Mouse (Mus musculus) embryo, embryonic 9.5 days (tissue): ENCODE data around the gene Lrrfip2.

Experiments used
- DNase-seq: peaks from one replicate; pipeline ENCODE4 v3.0.0-alpha.2; 2017; ENCODE audit errors: extremely low spot score

The Lrrfip2 gene

DNA sequence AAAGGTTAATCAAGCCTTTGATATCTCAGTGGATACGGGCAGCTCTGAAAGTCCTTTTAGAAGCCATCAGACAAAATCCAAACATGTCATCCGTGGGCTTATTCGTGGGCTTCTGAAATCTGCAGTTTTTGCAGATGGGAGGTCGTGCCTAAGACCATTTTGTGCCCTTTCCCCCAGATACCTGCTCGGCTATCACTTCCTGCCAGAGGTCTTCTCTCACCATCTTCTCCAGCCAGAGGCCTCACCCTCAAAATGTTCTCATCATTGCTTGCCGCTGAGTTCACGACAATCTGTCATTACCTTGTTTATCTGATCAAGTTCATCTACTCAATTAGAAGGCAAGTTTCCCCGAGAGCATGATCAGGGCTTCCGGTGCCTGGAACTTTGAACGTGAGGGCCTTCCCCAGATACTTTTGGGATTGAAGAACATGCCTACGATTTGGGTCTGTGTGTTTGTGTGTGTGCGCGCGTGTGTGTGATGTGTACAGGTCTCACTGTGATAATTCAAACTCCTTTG, at the start of gene Lrrfip2:
Gene Lrrfip2 (plus strand): TSS at position 467 of the 517 bp plus-strand sequence.
- DNase-seq, result no peak

DNA sequence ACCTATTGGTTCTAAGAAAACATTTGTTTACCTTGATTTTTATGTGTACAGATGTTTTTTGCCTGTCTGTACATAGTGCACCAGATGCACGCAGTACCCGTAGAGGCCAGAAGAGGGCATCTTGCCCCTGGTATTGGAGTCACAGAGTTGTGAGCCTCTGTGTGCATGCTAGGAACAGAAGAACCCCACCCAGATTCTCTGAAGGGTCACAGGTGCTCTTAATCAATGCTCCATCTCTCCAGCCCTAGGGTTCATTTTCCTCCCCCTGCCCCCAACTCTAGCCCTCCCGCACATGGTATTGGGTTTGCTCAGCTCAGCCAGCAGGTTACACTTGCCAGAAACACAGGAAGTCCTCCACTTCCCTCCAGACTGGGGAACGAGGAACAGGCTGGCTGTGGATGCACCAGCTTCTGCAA, 46.8 kb upstream of the Lrrfip2 start:
- DNase-seq, result peak; percentile 57

DNA sequence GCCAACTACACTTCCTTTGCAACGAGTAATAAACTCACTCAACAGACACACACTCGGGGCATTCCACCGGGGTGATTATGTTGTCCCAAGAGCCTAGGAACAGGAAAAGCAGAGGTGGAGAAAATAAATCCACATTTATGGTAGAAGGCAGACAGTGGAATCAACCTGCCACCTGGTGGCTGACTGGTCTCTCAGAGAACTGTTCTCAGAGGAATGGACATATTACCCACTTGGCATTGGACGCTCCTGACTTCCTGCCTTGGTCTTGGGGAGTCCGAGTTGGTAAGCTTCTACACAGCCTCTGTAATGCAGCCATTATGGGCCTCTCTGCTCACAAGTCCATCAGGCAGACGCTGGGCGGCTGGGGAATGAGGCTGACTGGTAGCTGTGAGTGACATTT, 45.2 kb upstream of the Lrrfip2 start:
- DNase-seq, result no peak

DNA sequence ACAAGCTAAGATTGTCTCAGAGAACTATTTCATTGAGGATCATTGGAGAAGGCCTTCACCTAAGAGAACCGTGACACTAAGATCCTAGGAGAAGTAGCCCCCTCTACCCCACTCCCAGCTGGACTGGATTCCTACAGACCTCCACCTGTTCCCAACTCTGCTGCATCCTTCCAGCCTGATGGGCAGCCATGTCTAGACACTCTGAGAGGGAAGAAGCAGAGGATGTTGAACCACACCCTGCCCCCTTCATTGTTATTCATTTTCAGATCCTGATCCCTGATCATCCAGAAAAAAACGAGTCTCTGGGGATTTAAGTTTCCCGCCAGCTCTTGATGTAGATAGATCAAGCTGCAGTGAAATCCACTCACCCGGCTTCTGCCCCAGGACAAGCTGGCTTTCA, 44.4 kb upstream of the Lrrfip2 start:
- DNase-seq, result no peak

DNA sequence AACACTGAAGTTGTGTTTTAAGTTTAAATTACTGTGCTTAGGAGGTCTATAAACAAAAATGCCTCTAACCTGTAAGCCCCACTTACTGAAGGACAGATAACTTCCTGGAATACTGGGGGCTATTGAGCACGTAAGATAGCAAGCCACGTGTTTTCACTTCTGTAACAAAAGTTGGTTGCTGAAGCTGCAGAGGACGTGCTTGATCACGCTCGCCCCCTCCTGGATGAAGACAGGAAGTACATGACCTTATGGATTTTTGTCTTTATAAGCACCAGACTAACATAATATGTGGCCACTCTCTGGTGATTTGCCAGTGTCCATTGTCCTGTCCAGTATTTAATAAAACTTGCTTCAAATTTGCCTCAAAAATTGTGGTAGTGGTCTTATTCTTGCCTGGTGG, 39.6 kb upstream of the Lrrfip2 start:
- no peak for DNase-seq

DNA sequence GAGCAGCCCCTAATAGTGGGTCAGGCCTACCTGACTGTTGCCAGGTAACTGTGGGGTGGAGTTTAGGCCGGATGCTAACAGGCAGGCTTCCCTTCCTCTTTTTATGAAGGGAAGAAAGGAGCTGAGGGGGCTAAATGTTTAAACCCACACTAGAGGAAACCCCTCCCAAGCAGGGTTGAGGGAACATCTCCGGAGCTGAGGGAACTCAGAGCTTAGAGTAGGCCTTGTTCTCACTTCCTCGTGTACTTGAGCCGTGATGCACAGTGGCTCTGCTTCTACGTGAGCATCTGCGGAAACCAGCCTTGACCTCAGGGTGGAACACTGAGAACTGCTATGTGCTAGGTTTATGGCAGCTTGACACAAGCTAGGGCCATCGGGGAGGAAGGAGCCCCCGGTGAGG, 36.6 kb upstream of the Lrrfip2 start:
- DNase-seq, result no peak

DNA sequence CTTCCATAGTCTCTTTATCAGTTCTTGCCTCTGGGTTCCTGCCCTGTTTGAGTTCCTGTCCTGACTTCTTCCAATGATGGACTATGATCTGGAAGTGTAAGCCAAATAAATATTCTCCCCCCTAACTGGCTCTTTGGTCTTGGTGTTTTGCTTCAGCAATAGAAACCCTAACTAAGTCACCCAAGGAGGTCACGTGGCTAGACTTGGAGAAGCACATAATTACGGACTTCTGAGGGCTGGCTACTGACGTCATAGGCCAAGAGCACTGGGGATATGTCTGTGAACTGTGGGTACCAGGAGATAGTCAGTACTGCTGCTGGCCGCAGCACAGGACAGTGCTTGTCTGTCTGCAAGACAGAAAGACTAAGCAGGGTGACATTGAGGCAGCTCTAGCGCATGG, 35.6 kb upstream of the Lrrfip2 start:
- DNase-seq, result no peak

DNA sequence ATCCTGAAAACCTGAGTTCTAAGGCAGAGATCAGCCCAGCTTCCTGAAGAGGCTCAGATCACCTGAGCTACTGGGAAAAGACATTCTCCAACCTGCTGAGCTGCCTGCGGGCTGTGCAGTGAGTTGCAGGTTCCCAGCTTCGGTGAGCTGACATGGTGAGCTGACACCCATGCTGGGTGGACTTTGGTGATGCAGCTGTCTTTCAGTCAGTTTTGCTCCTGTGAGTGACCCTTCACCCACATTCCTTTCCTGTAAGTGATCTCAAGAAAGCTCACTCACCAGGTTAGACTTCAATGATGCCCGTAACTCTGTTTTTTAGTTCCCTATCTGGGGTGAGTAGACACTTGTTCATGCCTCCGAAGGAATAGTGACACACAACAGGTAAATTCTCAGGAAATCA, 32.1 kb upstream of the Lrrfip2 start:
- DNase-seq, result no peak

DNA sequence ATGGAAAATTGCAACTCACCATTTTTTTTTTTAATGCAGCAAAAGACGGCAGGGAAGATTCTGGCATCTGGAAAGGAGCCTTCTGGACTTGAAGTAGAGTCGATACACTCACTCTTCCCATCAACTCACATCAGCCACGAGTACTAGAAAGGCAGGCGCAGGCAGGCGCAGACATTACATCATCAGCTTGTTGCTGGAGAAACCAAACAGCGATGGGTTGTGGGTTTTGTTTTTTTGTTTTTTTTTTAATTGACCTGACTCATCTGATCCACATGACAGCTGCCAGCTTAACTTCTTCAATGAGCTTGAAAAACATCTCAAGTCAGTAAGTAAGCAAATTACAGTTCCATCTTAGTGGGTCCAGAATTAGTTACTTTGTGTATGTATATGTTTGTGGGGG, 31.3 kb upstream of the Lrrfip2 start:
- DNase-seq, result no peak

DNA sequence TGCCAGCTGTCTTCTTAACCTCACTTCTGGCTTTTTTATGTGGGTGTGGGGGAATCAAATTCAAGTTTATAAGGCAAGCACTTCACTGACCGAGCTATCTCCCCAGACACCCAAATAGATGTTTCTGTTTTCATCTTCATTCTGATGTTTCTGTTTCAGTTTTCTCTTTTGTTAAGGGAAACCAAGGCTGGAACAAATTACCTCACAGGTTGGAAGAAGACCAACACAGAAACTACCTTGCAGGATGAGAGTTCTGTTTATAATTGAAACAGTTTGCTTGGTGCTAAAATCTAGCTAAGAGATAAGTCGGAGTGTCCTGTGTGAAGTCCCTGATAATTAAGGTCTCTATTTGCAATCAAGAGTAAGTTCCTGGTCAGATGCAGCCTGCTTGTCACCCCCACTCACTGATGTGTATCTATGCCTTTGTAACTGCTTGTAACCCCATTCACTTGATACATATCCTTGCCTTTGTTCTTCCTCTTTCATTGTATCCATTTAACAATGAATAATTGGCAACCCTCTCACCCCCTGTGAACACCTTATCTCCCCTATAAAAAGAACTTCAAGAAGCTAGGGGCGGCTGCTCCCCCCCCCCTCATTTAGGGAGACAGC, 30.3 kb upstream of the Lrrfip2 start:
- no peak for DNase-seq

DNA sequence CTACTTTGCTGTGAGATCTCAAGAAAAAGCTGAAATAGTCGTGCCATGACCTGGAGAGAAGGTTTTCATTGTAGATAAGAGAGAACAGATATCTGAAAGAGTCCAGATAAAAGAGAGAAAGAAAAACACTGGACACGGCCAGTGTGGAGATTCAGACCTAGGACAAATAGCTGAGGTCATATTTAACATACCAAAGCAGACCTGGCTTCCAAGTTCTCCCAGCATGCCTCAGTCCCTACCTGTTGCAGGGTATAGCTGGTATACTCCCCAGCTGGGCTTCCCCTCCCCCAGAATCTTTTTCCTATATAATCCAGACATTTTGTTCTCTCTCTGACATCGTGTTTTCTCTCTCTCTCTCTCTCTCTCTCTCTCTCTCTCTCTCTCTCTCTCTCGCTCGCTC, 29.4 kb upstream of the Lrrfip2 start:
- DNase-seq, result no peak

DNA sequence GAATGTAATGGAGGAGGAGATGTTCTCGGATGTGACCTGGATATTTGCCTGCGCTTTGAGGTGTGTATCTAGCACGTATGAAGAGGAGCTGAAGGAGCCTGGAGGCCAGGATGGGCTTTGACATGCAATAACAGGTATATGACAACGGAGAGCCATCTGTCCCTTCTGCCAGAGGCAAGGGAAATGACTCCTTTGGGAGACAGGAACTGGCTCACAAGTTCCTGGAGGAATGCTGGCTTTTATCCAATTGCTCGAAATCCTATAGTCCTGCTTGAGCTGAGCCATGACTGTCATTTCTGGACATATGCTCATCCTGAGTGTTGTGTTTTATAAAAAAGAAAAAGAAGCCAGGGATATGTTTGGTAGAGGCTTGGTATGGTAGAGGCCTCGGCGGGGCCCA, 28.5 kb upstream of the Lrrfip2 start:
- no peak for DNase-seq

DNA sequence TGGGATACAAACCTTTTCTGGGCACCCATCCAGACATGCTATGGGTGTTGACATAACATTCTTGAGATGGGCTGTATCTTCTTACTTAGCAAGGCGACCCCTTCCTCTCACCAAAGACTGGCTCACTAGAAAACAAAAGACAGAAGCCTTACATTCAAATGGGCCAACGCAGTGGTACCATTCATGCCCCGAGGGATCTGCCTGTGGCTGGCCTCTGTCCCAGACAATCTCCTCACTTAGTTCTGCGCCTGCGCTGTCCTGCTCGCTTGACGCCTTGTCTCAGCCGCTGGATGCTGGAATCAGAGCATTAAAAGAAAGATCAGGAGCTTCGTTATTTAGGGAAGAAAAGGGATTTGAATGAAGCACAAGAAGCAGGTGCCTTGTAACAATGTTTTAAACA, 24.7 kb upstream of the Lrrfip2 start:
- no peak for DNase-seq

DNA sequence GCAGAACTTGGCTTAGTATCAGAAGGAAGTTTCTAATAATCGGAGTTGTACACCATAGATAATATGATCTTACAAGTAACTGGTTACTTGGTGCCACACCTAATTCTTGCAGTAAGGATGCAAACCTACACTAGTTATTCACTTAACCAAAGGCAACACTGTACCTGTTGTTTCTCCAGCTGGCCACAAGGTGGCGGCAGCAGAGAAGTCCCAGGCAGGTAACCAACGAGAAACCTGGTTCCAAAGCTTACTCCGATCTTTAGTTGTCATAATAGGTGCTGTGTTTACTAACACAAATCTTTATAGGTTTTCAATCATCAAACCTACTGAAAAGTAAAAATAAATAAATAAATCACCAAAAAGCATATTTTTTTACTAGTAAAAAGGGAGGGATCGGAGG, 24.3 kb upstream of the Lrrfip2 start:
- peak; percentile 36 for DNase-seq

DNA sequence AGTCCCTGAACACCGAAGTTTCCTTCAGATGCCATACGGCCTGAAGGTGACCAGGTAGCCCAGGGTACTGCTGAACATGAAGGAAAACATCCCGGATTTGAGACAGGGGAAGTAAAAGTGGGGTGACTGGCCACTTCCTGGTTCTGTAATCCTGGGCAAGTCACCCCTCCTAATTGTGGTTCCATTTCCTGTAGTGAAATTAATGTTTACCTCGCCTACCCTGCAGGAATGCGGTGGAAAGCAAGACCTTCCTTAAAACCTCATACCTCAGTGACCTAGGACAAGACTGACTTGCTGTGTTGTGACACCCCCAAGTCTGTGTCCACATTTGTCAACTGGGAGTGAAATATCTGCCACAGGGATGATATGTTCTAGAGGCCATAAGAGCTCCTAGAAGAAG, 22.8 kb upstream of the Lrrfip2 start:
- DNase-seq, result no peak

DNA sequence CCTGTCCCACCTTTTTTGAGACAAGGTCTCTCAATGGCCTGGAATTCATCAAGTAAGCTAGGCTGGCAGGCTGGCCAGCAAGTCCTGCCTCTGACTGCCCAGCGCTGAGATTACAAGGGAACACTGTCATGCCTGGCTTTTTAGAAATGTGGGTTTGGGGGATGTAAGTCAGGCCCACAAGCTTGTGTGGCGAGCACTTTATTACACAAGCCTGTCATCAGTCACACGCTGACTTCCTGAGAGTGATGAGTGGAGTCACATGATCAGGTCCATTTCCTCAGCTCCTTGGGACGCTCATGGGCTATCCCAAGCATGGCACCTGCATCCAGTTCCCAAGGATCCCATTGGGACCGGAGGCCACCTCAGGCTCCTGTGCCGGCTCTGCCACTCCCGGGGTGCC, 21.7 kb upstream of the Lrrfip2 start:
- no peak for DNase-seq

DNA sequence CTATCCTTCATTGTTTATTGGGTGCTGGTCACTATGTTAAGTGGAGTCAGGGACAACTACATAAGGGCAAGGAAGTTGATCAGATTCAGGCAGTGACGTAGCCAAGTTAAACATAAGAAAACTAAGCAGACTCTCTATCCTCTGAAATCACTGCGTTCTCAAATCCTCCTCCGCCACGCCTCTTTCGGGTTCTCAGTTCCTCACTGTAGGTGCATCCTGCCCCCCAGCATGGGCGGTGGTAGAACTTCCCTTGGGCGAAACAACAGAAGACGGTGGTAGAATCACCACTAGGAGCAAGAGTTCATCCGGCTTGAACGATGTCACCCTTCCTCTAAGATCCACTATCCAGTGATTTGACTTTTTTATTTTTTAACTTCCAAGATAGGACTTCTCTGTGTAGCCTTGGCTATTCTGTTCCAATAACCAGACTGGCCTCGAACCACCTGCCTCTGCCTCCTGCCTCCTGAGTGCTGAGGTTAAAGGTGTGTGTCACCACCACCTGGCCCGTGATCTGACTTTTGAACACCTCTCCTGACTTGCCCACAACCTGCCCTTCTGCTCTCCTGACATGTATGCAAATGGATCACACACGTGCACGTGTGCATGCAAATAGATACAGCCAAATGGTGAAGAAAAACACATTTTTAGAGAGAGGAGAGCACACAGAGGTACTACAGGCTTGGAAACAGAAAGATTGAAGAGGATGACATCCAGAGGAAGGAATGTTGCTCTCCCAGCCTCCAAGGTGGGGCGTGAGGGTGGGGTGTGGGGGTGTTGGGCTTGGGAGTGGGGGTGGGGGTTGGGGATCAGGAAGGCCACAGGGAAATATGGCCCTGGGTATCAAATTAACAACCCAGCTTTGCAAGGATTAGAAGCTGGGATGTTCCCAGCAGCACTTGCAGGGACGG, 20.7 kb upstream of the Lrrfip2 start:
- DNase-seq, result no peak

DNA sequence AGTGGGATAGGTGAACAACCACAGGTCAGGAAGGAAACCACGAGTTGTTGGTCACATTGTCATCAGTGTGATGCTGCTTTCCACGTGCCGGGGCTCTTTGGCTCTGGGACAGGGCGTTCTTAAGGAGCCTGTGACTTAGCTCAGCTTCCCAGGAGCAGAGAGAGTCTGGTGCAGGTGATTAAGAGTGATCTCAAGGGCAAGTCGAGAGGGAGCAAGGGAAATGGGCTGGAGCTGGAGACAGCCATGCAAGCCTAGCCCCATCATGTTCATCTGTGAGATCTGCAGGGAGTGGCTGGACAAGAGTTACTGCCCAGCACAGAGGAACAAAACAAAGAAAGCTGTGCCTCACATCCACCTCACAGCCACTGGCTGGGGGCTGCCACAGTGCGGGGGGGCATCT, 19.8 kb upstream of the Lrrfip2 start:
- no peak for DNase-seq

DNA sequence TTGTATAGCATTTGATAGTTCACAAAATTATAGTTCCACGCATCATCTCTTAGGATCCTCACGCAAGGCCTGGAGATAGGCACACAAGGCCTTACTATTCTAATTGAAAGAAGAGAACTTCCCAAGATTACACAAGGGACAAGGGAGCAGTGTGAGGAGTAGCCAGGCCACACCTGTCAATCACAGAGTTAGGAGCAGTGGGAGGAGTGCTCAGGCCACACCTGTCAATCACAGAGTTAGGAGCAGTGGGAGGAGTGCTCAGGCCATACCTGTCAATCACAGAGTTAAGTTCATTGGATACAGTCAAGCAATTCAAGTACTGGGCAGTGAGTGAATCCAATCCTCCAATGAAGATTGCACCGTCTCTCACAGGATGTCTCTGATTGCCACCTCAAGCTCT, 17.0 kb upstream of the Lrrfip2 start:
- DNase-seq, result no peak

DNA sequence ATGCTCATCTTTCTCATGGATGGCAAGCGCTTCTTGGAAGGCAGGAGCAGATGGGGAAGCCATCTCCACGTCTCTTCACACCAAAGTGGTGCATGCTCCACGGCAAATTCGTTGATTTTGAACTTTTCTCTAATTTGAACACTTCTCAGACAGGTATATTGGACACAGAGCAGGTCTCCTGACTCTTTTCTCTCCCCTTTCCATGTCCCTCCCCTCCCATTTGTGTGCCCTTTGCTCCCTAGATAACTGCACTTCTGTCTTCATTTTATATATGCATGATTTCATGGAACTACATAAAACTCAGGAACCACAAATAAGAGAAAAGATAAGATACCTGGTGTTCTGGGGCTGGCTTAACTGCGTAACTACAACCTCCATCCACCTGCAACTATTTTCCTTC, 14.1 kb upstream of the Lrrfip2 start:
- no peak for DNase-seq

DNA sequence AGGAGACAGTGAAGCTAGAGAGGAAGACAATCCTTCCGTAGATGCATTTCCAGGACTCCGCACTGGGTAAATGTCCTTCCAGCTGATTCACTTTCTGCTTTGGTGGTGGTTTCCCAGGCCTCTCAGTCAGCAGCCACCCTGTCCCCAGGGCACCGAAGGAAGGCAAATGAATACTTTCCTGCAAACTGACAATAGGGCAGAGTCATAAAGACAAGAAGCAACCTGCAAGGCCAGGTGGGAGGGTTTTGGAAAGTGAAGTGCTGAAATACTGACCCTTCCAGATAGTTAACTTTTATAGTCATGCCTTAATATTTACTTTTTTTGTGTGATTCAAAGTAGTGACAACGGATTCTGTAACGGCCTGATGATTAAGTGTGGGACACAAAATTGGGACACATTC, 13.5 kb upstream of the Lrrfip2 start:
- no peak for DNase-seq

DNA sequence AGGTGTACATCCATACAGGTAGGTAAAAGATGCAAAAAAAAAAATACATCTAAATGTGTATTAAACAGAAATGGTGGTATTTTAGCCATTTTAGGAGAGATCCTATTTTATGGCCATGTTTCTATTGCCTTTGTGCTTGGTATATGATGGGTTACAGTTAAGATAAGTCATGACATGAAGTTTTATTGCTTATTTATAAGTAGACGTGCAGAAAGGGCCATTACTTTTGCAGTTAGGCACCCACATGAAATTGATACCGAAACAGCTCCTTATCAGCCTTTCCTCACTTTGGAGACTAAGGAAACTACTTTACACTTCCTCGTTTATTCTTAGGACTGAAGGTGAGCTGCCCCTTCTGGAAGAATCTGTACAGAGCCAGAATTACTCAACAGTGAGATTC, 9.5 kb upstream of the Lrrfip2 start:
- no peak for DNase-seq

DNA sequence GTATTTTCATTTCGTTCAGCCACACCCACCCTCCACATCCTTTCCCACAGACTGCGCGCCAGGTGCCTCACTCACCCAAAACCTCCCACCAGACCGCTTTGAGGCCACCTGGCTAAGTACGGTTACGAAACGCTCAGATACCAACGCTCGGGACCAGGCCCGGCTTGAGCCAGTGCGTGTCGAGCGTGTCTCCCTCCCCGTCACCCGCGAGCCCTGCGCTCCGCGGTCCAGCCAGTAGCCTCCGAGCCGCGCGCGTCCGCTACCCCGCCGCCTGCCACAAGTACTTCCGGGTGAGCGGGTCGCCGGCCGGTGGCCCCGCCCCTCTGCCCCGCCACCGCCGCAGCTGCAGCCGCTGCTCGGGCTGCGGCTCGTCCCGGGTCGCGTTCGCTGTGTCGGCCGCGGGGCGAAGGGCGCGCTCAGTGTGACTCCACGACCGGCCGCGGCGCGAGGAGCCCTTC, 431 bp downstream of the Lrrfip2 start:
- peak; percentile 86 for DNase-seq
